ENCODE assay signal across 17 mouse cellular contexts in genomic region chr7:96785808-96786207, GRCm38 (mm10).
A peak's percentile ranks its signal among the peaks of the same experiment; 100 is the strongest.
DNase-seq lines count a peak whose midpoint lies in the region; ATAC-seq and TF ChIP-seq lines count a peak whose summit lies in the region.
"Had no signal": no experiment of that assay in that cellular context is flagged by ENCODE, and none has a peak within 500 bp of the region (broad histone marks: within the 10 kb centered on the region; RNA-seq: fewer than 3 reads in every experiment).

No protein-coding gene starts in this region.

- H3K9ac ChIP-seq in forebrain, embryonic 12.5 days, result no peak overlapping the region
- H3K9ac ChIP-seq in forebrain, embryonic 11.5 days (ENCODE audit: low read length), result no peak overlapping the region
- H3K9ac ChIP-seq in forebrain, embryonic 14.5 days (ENCODE audit: low read length), result no peak overlapping the region
- H3K9ac ChIP-seq in limb, embryonic 12.5 days (replicated peaks), result no peak overlapping the region
- H3K9ac ChIP-seq: embryonic facial prominence, embryonic 13.5 days; heart, embryonic 13.5 days; liver, embryonic 13.5 days had no signal

- no peak overlapping the region for H3K4me2 ChIP-seq in forebrain, embryonic 12.5 days
- H3K4me2 ChIP-seq in forebrain, embryonic 11.5 days (ENCODE audit: low read depth, low read length, severe bottlenecking), result no peak overlapping the region
- no peak overlapping the region for H3K4me2 ChIP-seq in forebrain, embryonic 14.5 days (ENCODE audit: low read length)
- H3K4me2 ChIP-seq in limb, embryonic 12.5 days, result no peak overlapping the region
- H3K4me2 ChIP-seq: embryonic facial prominence, embryonic 13.5 days; heart, embryonic 13.5 days; liver, embryonic 13.5 days had no signal

- peaks cover 4% of the 10 kb centered on the region; the same call in 1 of the 2 replicates for H3K36me3 ChIP-seq in forebrain, embryonic 12.5 days (replicated peaks)
- H3K36me3 ChIP-seq in forebrain, embryonic 11.5 days (ENCODE audit: control insufficient read depth, insufficient read depth, low read length), result no peaks in the 10 kb centered on the region
- H3K36me3 ChIP-seq in forebrain, embryonic 14.5 days (ENCODE audit: control insufficient read depth, insufficient read depth, low read length), result peaks cover 11% of the 10 kb centered on the region
- peaks cover 23% of the 10 kb centered on the region for H3K36me3 ChIP-seq in limb, embryonic 12.5 days
- H3K36me3 ChIP-seq: heart, embryonic 13.5 days; liver, embryonic 13.5 days had no signal

- H3K4me3 ChIP-seq in forebrain, embryonic 12.5 days (replicated peaks), result no peak overlapping the region
- no peak overlapping the region for H3K4me3 ChIP-seq in forebrain, embryonic 11.5 days (ENCODE audit: low read depth, low read length)
- no peak overlapping the region for H3K4me3 ChIP-seq in layer of hippocampus, adult 2 months
- no peak overlapping the region for H3K4me3 ChIP-seq in forebrain, embryonic 14.5 days (ENCODE audit: low read depth, low read length)
- H3K4me3 ChIP-seq in limb, embryonic 12.5 days (replicated peaks), result no peak overlapping the region
- H3K4me3 ChIP-seq: embryonic facial prominence, embryonic 13.5 days; heart, embryonic 13.5 days; liver, embryonic 13.5 days had no signal

- 37% methylated on average over 9 of the region's 9 CpGs for WGBS in forebrain, embryonic 12.5 days
- WGBS in forebrain, embryonic 11.5 days, result 49% methylated on average over 9 of the region's 9 CpGs
- 13% methylated on average over 9 of the region's 9 CpGs for WGBS in forebrain, embryonic 14.5 days
- 18% methylated on average over 9 of the region's 9 CpGs for WGBS in limb, embryonic 12.5 days

- no peaks in the 10 kb centered on the region for H3K9me3 ChIP-seq in forebrain, embryonic 12.5 days
- no peaks in the 10 kb centered on the region for H3K9me3 ChIP-seq in forebrain, embryonic 11.5 days (ENCODE audit: control insufficient read depth, low read length)
- no peaks in the 10 kb centered on the region for H3K9me3 ChIP-seq in forebrain, embryonic 14.5 days (replicated peaks; ENCODE audit: control insufficient read depth, low read length)
- H3K9me3 ChIP-seq in limb, embryonic 12.5 days, result no peaks in the 10 kb centered on the region
- H3K9me3 ChIP-seq: embryonic facial prominence, embryonic 13.5 days; heart, embryonic 13.5 days; liver, embryonic 13.5 days had no signal

- no peaks in the 10 kb centered on the region for H3K27me3 ChIP-seq in forebrain, embryonic 12.5 days
- no peaks in the 10 kb centered on the region for H3K27me3 ChIP-seq in forebrain, embryonic 11.5 days (ENCODE audit: control insufficient read depth, insufficient read depth, low read length)
- no peaks in the 10 kb centered on the region for H3K27me3 ChIP-seq in forebrain, embryonic 14.5 days (replicated peaks; ENCODE audit: control insufficient read depth, insufficient read depth, low read length)
- H3K27me3 ChIP-seq in limb, embryonic 12.5 days, result peaks cover 28% of the 10 kb centered on the region
- H3K27me3 ChIP-seq: CH12.LX; embryonic facial prominence, embryonic 13.5 days had no signal

- no peak for TF ChIP-seq CTCF in layer of hippocampus, adult 2 months (conservative IDR thresholded peaks at IDR 0.05)

- H3K4me1 ChIP-seq in forebrain, embryonic 12.5 days, result peaks cover 13% of the 10 kb centered on the region
- 0 out of 2 replicates have a peak, but pooled peaks cover 4% of the 10 kb centered on the region for H3K4me1 ChIP-seq in forebrain, embryonic 11.5 days (replicated peaks; ENCODE audit: control insufficient read depth, insufficient read depth, low read length)
- peaks cover 12% of the 10 kb centered on the region for H3K4me1 ChIP-seq in forebrain, embryonic 14.5 days (ENCODE audit: control insufficient read depth, insufficient read depth, low read length)
- H3K4me1 ChIP-seq in limb, embryonic 12.5 days (replicated peaks), result peaks cover 49% of the 10 kb centered on the region

- no peak overlapping the region; the same call in 1 of the 2 replicates for H3K27ac ChIP-seq in forebrain, embryonic 12.5 days
- no peak overlapping the region for H3K27ac ChIP-seq in forebrain, embryonic 11.5 days (ENCODE audit: low read depth, low read length)
- H3K27ac ChIP-seq in layer of hippocampus, adult 2 months, result peak overlapping the region; percentile 33; the same call in 1 of the 2 replicates
- H3K27ac ChIP-seq in forebrain, embryonic 14.5 days (ENCODE audit: low read depth, low read length), result peak overlapping the region; percentile 35
- H3K27ac ChIP-seq in limb, embryonic 12.5 days, result 0 out of 2 replicates have a peak overlapping the region, but pooled peaks have one; percentile 17
- H3K27ac ChIP-seq: embryonic facial prominence, embryonic 13.5 days; heart, embryonic 13.5 days; liver, embryonic 13.5 days had no signal

- ATAC-seq in forebrain, embryonic 12.5 days (ENCODE audit: low FRiP score), result peak; percentile 59; the same call in 1 of the 2 replicates
- no peak for ATAC-seq in forebrain, embryonic 11.5 days (replicated peaks; ENCODE audit: low FRiP score)
- ATAC-seq in forebrain, embryonic 14.5 days, result peak; percentile 27; the same call in 1 of the 2 replicates
- ATAC-seq in limb, embryonic 12.5 days (ENCODE audit: insufficient number of reproducible peaks, insufficient read depth, low FRiP score, low TSS enrichment, low read depth), result peak; percentile 46; the same call in 1 of the 2 replicates

- DNase-seq in forebrain, embryonic 11.5 days (ENCODE audit: low spot score), result no peak
- no peak for DNase-seq in layer of hippocampus, adult 2 months (ENCODE audit: low spot score in 2 of 2)
- DNase-seq in layer of hippocampus, postnatal 10 days (ENCODE audit: low spot score in 2 of 2), result no peak
- peak; percentile 65 for DNase-seq in forebrain, embryonic 14.5 days (ENCODE audit: low spot score)
- no peak for DNase-seq in testis, postnatal 10 days (ENCODE audit: low spot score)
- no peak for DNase-seq in right cerebral cortex, adult 18-20 months
- DNase-seq: adrenal gland, adult 2 months; cerebellum, postnatal 10 days; heart, adult 11 months; heart, postnatal 36 days; layer of hippocampus, postnatal 36 days; liver, embryonic 13.5 days had no signal

Comparison
In these comparisons a context has a peak if more than half of its experiments do, and no peak if none do; other contexts are left out.
1. H3K27ac ChIP-seq: peak in layer of hippocampus, adult 2 months (single experiment), forebrain, embryonic 14.5 days (single experiment) and limb, embryonic 12.5 days (single experiment); none in forebrain, embryonic 12.5 days (single experiment) and forebrain, embryonic 11.5 days (single experiment).